Mouse (Mus musculus) megakaryocyte progenitor cell, adult 5-6 weeks (primary cell): Measurements from ENCODE around the gene Ifna1. TPM values are rescaled to one million over a fixed set of nuclear protein-coding genes. Genes with fewer than 3 reads are reported as not detected.
"Not testable (repeated sequence)": the region's sequence is repeated elsewhere in the genome, so short reads cannot be mapped to it uniquely, and the experiment has no call there.

ENCODE experiments used
- ATAC-seq: replicated peaks from 2 replicates; pipeline ENCODE4 v1.8.0; 2016; ENCODE audit warnings: mild to moderate bottlenecking, moderate TSS enrichment, inconsistent platforms; ENCODE audit not compliant: poor library complexity
- total RNA-seq, 2 experiments: library from RNA; stranded (forward) in 1 of 2; stranded (reverse) in 1 of 2; fragments of 157-497, 149-512 nt in 1 of 2; fragments of 200-1000 nt in 1 of 2; gene quantifications; 2 replicates each; pipeline versions ENCODE4 v1.2.3 to v1.2.4; 2015 to 2017

Ifna1 gene
- total RNA-seq (2015) = not detected in 2 replicates
- total RNA-seq (2017) = not detected in 2 replicates

DNA sequence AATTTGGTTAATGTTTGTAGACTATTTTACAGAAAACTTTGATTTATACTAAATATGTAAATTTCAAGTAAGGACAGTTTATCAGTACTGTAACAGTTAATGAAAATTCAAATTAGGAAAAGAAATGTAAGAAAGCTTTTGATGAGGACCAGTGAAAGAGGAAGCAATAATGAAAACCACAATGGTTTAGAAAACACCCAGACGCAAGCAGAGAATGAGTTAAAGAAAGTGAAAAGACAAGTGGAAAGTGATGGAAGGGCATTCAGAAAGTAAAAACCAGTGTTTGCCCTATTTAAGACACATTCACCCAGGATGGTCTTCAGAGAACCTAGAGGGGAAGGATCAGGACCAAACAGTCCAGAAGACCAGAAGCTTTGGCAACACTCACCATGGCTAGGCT is at the start of gene Ifna1:
Ifna1 (plus strand) TSS at position 390 of the 400 bp plus-strand sequence.
- ATAC-seq = peak; percentile 64

GRCm38 (mm10) chr4:88802954-88803353 is 46.9 kb upstream of the Ifna1 start, which contains the start of gene Gm13287:
Gene Gm13287 (plus strand): TSS chr4:88803254.
- ATAC-seq = not testable (repeated sequence)

GRCm38 (mm10) chr4:88805231-88805630 is 44.7 kb upstream of the Ifna1 start, which contains the start of gene Gm13288:
Gene Gm13288 (plus strand): TSS chr4:88805531.
- not testable (repeated sequence) for ATAC-seq

GRCm38 (mm10) chr4:88805761-88806160 is 44.1 kb upstream of the Ifna1 start:
- ATAC-seq = not testable (repeated sequence)

DNA sequence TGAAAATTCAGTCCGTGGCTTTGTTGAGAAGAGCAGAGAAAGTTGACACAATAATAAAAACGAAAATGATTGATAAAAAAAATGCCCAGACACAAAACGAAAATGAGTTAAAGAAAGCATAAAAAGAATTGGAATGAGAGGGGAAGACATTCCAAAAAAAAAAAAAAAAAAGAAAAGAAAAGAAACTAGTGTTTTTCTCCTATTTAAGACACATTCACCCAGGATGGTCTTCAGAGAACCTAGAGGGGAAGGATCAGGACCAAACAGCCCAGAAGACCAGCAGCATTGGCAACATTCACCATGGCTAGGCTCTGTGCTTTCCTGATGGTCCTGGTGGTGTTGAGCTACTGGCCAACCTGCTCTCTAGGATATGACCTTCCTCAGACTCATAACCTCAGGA is 34.0 kb upstream of the Ifna1 start, which contains the start of gene Ifna7:
Ifna7 (plus strand) TSS at position 301 of the 400 bp plus-strand sequence.
- no peak for ATAC-seq

DNA sequence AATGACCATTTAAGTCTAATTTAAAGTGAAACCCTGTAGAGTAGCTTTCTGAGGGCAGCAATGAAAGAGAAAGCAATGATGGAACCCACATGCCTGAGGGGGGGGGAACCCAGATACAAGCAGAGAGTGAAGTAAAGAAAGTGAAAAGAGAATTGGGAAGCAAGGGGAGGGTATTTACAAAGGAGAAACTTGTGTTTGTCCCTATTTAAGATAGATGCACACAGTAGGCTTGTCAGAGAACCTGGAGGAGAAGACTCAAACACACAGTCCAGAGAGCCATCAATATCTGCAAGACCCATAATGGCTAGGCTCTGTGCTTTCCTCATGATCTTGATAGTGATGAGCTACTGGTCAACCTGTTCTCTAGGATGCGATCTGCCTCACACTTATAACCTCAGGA is 30.2 kb upstream of the Ifna1 start, which contains the start of gene Ifna11:
Ifna11 (plus strand) TSS at position 301 of the 400 bp plus-strand sequence.
- no peak for ATAC-seq

GRCm38 (mm10) chr4:88822995-88823394 is 26.9 kb upstream of the Ifna1 start:
- peak; percentile 66 for ATAC-seq

GRCm38 (mm10) chr4:88827116-88827515 is 22.8 kb upstream of the Ifna1 start, which contains the start of gene Ifna6:
Gene Ifna6 (plus strand): TSS chr4:88827416.
- ATAC-seq = not testable (repeated sequence)

GRCm38 (mm10) chr4:88830523-88830922 is 19.4 kb upstream of the Ifna1 start:
- ATAC-seq = peak; percentile 64

- ATAC-seq = not testable (repeated sequence)
Measured at GRCm38 (mm10) chr4:88835225-88835624, 14.7 kb upstream of the Ifna1 start, which contains the start of gene Ifna5. Gene Ifna5 (plus strand): TSS chr4:88835525.

GRCm38 (mm10) chr4:88838828-88839227 is 11.1 kb upstream of the Ifna1 start:
- peak; percentile 65 for ATAC-seq

DNA sequence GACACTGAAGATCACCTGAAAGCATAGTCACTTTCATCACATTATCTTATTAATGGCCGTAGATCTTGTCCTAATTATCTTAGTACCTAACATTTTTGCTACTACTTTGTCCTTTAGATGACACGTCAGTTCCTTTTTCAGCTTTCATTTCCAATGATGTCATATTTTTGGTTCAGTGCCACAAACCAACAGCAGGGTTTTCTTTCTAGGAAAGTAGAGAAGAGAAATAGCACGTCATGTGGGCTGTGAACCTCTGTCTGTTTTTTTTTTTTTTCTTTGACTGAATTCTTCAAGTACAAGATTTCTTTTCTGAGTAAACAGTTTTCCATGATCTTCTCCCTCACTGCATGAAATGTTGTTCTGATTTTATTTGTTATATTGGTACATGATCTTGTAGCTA is 9.8 kb upstream of the Ifna1 start:
- peak; percentile 46; the same call in 1 of the 2 replicates for ATAC-seq

DNA sequence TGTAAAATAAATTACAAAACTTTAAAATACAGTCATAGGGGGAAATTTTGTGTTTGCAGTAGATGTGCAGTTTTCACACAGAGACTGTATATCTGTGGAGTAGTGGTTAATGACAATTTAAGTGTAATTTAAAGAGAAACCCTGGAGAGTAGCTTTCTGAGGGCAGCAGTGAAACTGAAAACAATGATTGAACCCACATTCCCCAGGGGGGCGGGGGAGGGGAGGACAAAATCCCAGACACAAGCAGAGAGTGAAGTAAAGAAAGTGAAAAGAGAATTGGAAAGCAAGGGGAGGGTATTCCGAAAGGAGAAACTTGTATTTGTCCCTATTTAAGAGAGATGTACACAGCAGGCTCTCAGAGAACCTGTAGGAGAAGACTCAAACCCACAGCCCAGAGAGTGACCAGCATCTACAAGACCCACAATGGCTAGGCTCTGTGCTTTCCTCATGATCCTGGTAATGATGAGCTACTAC is 8.4 kb upstream of the Ifna1 start, which contains the start of gene Ifna4:
Ifna4 (plus strand) TSS at position 424 of the 474 bp plus-strand sequence.
- ATAC-seq = no peak

GRCm38 (mm10) chr4:88845334-88845733 is 4.6 kb upstream of the Ifna1 start:
- no peak for ATAC-seq

GRCm38 (mm10) chr4:88851026-88851763 is 1.3 kb downstream of the Ifna1 start:
- ATAC-seq = no peak

DNA sequence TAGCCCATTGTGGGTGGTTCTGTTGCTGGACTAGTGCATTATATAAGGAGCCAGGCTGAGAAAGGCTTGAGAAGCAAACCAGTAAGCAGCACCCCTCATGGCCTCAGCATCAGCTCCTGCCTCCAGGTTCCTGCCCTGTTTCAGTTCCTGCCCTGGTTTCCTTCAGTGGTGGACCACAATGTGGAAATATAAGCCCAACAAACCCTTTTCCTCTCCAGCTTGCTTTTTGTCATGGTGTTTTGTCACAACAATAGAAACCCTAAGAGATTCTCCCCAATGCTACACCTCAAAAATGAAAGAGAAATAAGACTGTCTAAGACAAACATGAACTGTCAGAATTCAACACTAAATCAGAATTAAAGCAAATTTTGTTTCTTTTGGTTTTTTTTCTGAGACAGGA is 9.3 kb downstream of the Ifna1 start:
- peak; percentile 81 for ATAC-seq

GRCm38 (mm10) chr4:88863309-88863708 is 13.4 kb downstream of the Ifna1 start:
- no peak for ATAC-seq

DNA sequence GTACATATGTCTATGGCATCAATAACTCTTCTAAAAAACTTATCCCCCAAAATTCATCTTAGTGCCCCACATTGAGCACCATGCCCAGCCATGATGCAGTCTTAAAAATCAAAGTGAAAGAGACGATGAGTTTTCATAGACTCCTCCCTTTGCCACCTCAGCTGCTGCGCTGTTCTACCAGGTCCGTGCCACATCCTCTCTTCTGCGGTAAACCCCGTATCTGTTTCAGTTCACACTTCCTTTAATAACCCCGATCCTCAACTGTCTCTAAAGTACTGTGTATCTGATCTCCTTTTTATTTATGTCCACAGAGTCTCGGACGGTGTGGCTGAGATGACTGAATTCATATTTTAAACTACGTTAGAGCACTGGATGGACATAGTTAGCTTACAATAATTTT is 14.7 kb downstream of the Ifna1 start:
- peak; percentile 72 for ATAC-seq

DNA sequence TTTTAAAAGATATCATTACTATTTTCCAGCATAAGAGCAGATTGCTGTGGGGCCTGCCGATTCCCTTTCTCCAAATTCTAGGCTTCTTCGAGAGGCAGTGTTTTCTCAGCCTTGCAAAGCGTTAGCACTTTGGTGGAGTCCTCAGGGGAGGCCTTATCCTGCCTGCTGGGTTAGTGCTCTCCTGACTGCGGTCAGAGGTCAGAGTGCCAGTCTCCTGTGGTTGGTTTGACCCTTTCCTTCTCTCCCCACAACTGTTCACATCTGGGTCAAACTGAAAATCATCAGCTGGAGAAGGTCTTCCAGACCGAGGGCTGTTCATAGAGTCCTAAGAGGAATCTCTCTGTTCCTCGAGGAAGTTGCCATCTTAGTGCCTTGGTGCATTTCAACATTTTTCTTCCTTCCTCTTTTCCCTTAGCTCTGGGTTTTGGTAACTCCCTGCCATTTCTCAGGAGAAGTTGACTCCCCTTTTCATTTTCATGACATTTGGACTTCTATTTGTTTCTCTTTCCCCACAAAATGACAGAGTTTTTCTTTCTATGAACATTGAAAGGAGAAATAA is 15.2 kb downstream of the Ifna1 start:
- ATAC-seq = peak; percentile 47

DNA sequence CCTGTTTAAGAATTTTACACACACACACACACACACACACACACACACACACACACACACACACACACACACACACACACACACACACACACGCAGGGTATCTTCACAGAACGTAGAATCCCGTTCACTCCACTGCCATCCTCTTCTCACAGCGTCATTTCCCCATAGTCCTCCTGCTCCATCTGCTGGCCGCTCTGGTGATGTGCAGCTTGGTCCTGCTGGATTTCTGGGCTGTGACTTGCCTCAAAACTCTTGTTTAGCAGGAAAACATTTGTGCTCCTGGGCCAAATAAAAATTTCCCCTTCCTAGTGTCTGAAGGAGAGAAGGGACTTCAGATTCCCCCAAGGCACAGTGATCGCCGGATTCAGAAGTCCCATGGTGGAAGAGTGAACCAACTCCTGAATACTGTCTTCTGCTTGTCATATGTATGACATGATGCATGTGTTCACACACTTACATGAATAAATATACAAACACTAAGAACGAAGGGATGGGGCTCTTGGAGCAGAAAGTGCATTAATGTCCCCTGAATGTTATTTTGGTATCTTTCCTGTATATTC is 17.6 kb downstream of the Ifna1 start:
- peak; percentile 79 for ATAC-seq
